Mouse (Mus musculus) granulocyte monocyte progenitor cell, adult 5-6 weeks (primary cell): ENCODE measurements around the gene Sap30bp. TPM values are rescaled to one million over a fixed set of nuclear protein-coding genes. Genes with fewer than 3 reads are reported as not detected.
A peak's percentile ranks its signal among the peaks of the same experiment; 100 is the strongest.

Experiments used
- ATAC-seq: replicated peaks from 2 replicates; pipeline ENCODE4 v1.8.0; 2016; ENCODE audit warnings: mild to moderate bottlenecking, moderate TSS enrichment, inconsistent platforms; ENCODE audit not compliant: poor library complexity, severe bottlenecking
- total RNA-seq, 2 experiments: library from RNA; stranded (forward) in 1 of 2; stranded (reverse) in 1 of 2; fragments of 200-712, 200-1000 nt in 1 of 2; fragments of >200 nt in 1 of 2; fragmentation: Nextera tagmentation in 1 of 2; gene quantifications; 2 replicates each; pipeline ENCODE4 v1.2.3; 2014 to 2017

The Sap30bp gene
- total RNA-seq, 2 experiments from 2014 or later: 44.5 to 145 TPM

DNA sequence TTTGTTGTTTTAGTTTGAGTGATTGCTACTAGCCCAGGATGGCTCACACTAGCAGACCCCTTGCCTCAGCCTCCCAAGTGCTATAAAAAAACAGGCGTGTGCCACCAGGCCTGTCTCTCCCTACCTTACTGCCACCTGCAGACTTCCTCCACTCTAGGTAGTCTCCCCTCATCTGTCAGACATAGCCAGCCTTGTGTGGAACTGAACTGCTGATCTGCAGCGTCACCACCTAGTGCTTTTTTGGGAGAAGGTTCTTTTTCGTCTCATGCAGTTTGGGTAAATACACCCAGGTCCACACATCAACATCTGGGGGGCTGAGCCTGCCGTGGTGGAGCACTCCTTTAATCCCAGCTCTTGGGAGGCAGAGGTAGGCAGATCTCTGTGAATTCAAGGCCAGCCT, 64.0 kb downstream of the Sap30bp start:
- no peak for ATAC-seq

DNA sequence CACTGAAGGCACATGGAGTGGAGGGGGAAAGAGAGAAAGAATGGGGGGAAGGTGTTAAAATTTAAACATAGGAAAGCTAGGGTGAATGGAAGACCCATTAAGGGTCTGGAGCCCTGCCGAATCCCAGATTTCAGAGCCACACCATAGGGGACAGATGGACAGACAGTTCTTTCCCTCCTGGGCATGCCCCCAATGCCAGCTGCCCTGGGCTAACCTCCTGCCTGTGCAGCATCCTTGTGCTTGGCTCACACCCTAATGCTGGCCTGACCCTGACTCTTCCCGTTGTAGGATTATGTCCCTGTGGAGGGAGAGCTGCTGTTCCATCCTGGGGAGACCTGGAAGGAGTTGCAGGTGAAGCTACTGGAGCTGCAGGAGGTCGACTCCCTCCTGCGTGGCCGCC, 64.6 kb downstream of the Sap30bp start:
- no peak for ATAC-seq

DNA sequence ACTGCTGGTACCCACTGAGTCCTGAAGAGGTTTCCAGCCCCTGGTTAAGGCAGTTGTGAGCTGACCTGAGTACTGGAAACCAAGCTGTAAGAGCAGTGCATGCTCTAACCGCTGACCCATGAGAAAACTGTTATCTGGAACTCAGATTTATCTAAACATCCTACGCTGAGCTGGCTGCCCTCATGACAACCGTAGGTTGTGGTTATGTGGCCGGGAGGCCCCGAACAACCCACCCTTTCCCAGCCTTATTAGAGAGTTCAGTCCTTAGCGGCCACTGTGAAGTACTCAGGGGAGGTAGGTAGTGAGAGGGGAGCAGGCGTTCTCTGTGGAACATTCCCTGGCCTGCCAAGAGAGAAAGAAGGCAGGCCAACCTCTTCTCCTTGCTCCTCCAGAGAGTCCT, 65.9 kb downstream of the Sap30bp start:
- no peak for ATAC-seq

GRCm38 (mm10) chr11:115999538-116000143, 66.6 kb downstream of the Sap30bp start:
- ATAC-seq: peak; percentile 52

DNA sequence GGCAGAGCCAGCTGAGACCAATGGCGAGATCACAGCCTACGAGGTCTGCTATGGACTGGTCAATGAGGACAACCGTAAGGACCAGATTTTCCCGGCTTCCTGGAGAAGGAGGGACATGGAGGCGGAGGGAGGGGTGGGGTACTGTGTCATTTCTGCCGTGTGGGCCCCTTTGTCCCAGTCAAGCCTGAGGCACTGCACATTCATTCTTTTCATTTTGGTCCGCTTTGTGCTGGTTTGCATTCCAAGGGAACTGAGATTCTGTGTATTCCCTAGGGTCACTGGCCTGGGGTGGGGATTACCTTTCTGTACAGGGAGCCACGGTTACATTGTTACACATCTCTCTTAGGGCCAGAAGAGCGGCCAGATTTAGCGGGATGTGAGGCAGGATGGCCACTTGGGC, 67.5 kb downstream of the Sap30bp start:
- ATAC-seq: no peak

GRCm38 (mm10) chr11:116001725-116002124, 68.6 kb downstream of the Sap30bp start:
- no peak for ATAC-seq

GRCm38 (mm10) chr11:116002894-116003293, 69.8 kb downstream of the Sap30bp start:
- no peak for ATAC-seq

- no peak for ATAC-seq
These were observed 71.2 kb downstream of the Sap30bp start for GRCm38 (mm10) chr11:116004186-116004823.

GRCm38 (mm10) chr11:116004840-116005700, 72.0 kb downstream of the Sap30bp start:
- ATAC-seq: peak; percentile 85

DNA sequence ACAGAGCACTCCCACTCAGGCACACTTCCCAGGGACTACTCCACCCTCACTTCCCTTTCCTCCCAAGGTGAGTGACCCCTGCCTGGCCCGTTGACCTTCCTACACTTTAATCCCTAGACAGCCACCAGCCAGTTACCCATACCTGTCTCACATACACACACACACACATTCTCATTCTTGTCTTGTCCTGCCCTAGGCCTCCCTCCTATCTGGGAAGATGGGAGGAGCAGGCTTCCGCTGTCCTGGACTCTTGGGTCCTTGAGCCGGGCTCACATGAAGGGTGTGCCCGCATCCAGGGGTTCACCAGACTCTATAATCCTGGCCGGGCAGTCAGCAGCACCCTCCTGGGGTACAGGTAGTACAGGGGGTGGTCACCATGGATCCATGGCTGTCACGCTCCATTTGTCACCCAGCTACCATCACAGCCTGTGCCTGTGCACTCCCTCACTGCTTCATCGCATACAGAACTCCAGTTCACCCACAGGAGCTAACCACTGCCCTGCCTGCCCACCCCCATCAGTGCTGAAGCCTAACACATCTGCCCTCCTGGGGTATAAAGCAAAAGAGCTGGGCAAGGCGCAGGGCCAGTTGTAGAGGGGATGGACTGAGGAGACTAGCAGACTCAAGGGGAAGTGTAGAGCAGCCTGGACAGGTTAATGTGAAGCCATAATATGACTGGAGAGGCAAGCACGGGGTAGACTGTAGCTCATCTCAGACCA, 72.8 kb downstream of the Sap30bp start:
- ATAC-seq: no peak

GRCm38 (mm10) chr11:116007095-116007850, 74.2 kb downstream of the Sap30bp start:
- ATAC-seq: no peak

GRCm38 (mm10) chr11:116008411-116008810, 75.3 kb downstream of the Sap30bp start:
- ATAC-seq: no peak

DNA sequence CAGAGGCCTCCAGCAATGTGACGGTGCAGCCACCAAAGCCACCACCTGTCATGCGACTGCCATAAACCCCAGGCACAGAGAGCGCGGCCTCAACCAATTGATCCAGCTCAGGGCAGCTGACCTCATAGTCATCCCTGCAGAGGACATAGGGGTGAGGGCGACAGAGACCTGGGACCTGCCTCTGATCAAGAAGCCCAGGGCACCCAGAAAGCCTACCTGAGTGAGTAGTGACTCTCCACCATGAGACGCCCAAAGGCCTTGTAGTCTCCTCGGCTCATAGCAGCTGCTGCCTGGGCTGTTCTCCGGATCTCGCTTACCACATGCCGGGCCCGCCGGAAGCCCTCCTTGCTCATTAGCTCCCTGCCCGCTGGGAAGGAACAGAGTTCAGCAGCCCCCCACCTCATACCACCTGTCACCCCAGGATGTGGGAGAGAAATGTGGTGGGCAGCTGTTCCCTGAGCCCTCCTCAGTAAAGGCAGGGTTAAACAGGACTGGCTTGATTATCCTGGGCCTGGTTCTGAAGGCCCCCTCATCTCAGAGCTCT, 75.8 kb downstream of the Sap30bp start:
- no peak for ATAC-seq

DNA sequence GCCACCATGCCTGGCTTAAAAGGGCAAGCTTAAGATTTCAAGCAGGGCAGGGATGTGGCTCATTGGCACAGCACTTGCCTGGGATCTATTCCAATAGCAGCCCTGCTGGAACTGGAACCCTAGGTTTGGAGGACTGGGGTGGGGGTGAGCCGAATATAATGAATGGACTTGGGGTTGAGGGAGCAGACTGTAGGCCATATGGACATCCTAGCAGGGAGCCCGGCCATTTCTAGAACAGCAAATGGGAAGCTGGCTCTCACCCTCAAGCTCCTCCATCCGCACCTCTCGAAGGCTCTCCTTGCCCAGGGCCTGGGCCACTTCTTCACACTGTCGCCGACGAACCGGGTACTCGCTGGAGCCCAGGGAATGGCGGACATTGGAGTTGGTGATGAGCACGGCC, 76.6 kb downstream of the Sap30bp start:
- no peak for ATAC-seq

- no peak for ATAC-seq
These were observed 77.1 kb downstream of the Sap30bp start for GRCm38 (mm10) chr11:116010146-116010545.

DNA sequence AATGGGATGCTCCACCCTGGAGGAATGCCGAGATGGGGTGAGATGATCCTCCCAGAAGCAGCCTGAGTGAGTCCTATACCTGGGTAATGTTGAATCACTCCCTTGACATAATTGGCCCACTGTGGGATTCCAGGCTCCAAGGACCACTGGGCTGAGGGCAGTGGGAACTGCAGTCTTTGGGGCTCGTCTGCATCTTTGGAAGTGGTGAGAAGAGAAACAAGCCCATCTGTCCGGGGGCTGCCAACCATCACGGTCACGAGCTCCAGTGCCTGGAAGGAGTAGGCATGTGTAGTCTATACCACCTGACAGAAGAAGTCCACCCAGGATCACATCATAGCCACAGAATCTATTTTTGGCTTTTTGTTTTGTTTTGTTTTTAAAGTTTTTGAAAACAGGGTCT, 77.9 kb downstream of the Sap30bp start:
- ATAC-seq: no peak

GRCm38 (mm10) chr11:116011529-116012261, 78.6 kb downstream of the Sap30bp start:
- ATAC-seq: no peak

- peak; percentile 88 for ATAC-seq
These were observed 79.3 kb downstream of the Sap30bp start, which contains the start of gene Galk1 for GRCm38 (mm10) chr11:116012262-116012947. TSS of gene Galk1 (minus strand) at chr11:116012719.
